Mouse (Mus musculus): ENCODE results near the gene Ankdd1a.

- TF ChIP-seq POLR2A (IDR thresholded peaks at IDR 0.05; ENCODE audit: low read depth, low read length) = no peak
- no peak for TF ChIP-seq CTCF (IDR thresholded peaks at IDR 0.05; ENCODE audit: extremely low read depth, insufficient read length, insufficient replicate concordance, low read depth, low read length)
Observed at GRCm38 (mm10) chr9:65529659-65530058, 9.7 kb upstream of the Ankdd1a start.
